8 mouse cellular contexts compared by ENCODE assay signal in the genomic region with DNA sequence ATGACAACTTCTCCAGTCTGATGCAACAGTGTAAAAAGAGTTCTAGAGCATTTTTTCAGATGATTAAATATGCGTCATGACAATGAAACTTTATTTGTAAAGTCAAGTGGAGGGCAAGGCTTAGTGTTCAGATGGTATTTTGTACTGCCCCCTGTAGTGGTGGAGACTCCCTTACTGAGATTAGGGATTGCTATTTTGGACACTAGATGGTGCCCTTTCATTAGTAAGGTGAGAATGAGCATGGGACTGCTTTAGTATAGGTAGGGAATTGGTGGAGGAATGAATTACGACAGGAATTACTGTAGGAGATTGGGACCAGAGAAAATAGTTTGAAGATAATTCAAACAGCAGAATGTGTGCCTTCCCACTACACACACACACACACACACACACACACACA.
DNase-seq lines count a peak whose midpoint lies in the region; ATAC-seq and TF ChIP-seq lines count a peak whose summit lies in the region.

No protein-coding gene starts in this region.

- intact Hi-C loops in left cerebral cortex, postnatal 36 days (cut with DNase I): loop anchor here (5.0 to 10.0 kb wide), 2 partner anchors 1195 to 1442 kb away; partner anchors contain the start of gene Ptprt

- H3K4me1 ChIP-seq in cortical plate, adult 2 months (ENCODE audit: control insufficient read depth, insufficient read depth, low read length): no peaks in the 10 kb centered on the region

- no peak overlapping the region for H3K4me3 ChIP-seq in cortical plate, adult 2 months (ENCODE audit: insufficient read depth, low read length)

- peak; percentile 44; the same call in 1 of the 2 replicates for TF ChIP-seq CTCF in cortical plate, adult 2 months (IDR thresholded peaks at IDR 0.05; ENCODE audit: extremely low read depth, insufficient read depth, low read length)

- TF ChIP-seq POLR2A in cortical plate, adult 2 months (IDR thresholded peaks at IDR 0.05; ENCODE audit: extremely low read depth, insufficient read depth, low read length): no peak

- DNase-seq in CD4-positive, CD25-positive, alpha-beta regulatory T cell, adult 2 months (ENCODE audit: low read depth, low spot score): peak; percentile 1
- peak; percentile 37 for DNase-seq in left cerebral cortex, adult 11 months (ENCODE audit: low spot score)
- no peak for DNase-seq in left cerebral cortex, postnatal 36 days (ENCODE audit: low spot score in 2 of 2)
- DNase-seq in lung, postnatal 10 days: peak; percentile 32
- no peak for DNase-seq in testis, postnatal 14 days (ENCODE audit: low spot score)
- DNase-seq in spleen, postnatal 4 days (ENCODE audit: low spot score in 2 of 2): no peak

- ATAC-seq in CD4-positive, CD25-positive, alpha-beta regulatory T cell, adult 4 months: no peak

- no peak overlapping the region for H3K27ac ChIP-seq in cortical plate, adult 2 months (ENCODE audit: insufficient read depth, low read length)

Comparison
In these comparisons a context has a peak if more than half of its experiments do, and no peak if none do; other contexts are left out.
1. DNase-seq: peak in CD4-positive, CD25-positive, alpha-beta regulatory T cell, adult 2 months (single experiment), left cerebral cortex, adult 11 months (single experiment) and lung, postnatal 10 days (single experiment); none in left cerebral cortex, postnatal 36 days (0 of 2), testis, postnatal 14 days (single experiment) and spleen, postnatal 4 days (0 of 2).